In the genomic region with DNA sequence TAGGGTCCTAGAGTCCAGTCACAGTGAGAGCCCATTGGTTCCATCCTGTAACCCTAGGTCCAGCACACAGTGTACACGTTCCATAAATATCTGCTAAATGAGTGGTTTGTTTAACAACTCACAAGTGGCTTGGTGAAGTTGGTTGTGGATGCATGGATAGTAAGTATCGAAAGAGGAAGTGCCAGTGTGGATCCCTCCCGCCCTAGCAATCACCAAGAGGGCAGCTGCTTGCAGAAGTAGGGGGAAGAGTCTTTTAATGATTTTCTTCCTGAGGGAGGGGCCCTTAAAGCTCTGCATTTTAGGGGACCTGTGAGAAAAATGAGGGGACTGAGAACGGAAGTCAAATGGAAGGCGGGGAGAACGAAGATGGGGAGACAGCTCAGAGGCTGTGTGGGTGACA, we compare ENCODE assay signal across 7 mouse cellular contexts. TPM values are rescaled to one million over a fixed set of nuclear protein-coding genes. Genes with fewer than 3 reads are reported as not detected.
A peak's percentile ranks its signal among the peaks of the same experiment; 100 is the strongest.
DNase-seq lines count a peak whose midpoint lies in the region; ATAC-seq lines count a peak whose summit lies in the region.

No protein-coding gene starts in this region.

- no peaks in the 10 kb centered on the region for H3K36me3 ChIP-seq in lung, embryonic 16.5 days (ENCODE audit: control insufficient read depth, insufficient read depth, low read length)
- H3K36me3 ChIP-seq in hindbrain, embryonic 10.5 days, result no peaks in the 10 kb centered on the region
- peaks cover 3% of the 10 kb centered on the region; the same call in 1 of the 2 replicates for H3K36me3 ChIP-seq in limb, embryonic 15.5 days
- H3K36me3 ChIP-seq in neural tube, embryonic 13.5 days, result no peaks in the 10 kb centered on the region

- DNase-seq in lung, postnatal 10 days, result no peak
- DNase-seq in hindbrain, embryonic 10.5 days (ENCODE audit: low spot score), result no peak
- no peak for DNase-seq in ovary, postnatal 36 days (ENCODE audit: low spot score)
- no peak for DNase-seq in spleen, postnatal 4 days (ENCODE audit: low spot score in 2 of 2)

- H3K9me3 ChIP-seq in lung, embryonic 16.5 days (ENCODE audit: control insufficient read depth, low read length), result no peaks in the 10 kb centered on the region
- H3K9me3 ChIP-seq in hindbrain, embryonic 10.5 days, result no peaks in the 10 kb centered on the region
- no peaks in the 10 kb centered on the region for H3K9me3 ChIP-seq in limb, embryonic 15.5 days
- H3K9me3 ChIP-seq in neural tube, embryonic 13.5 days, result no peaks in the 10 kb centered on the region

- no peak overlapping the region for H3K4me3 ChIP-seq in lung, embryonic 16.5 days (ENCODE audit: low read length)
- H3K4me3 ChIP-seq in hindbrain, embryonic 10.5 days, result peak overlapping the region; percentile 72; the same call in 1 of the 2 replicates
- no peak overlapping the region for H3K4me3 ChIP-seq in limb, embryonic 15.5 days
- H3K4me3 ChIP-seq in neural tube, embryonic 13.5 days, result peak overlapping the region; percentile 64; the same call in 1 of the 2 replicates

- no peak overlapping the region for H3K27ac ChIP-seq in lung, embryonic 16.5 days (ENCODE audit: low read length)
- H3K27ac ChIP-seq in hindbrain, embryonic 10.5 days, result no peak overlapping the region
- no peak overlapping the region for H3K27ac ChIP-seq in limb, embryonic 15.5 days
- no peak overlapping the region for H3K27ac ChIP-seq in neural tube, embryonic 13.5 days (replicated peaks)

- H3K9ac ChIP-seq in lung, embryonic 16.5 days (ENCODE audit: low read length), result no peak overlapping the region
- no peak overlapping the region for H3K9ac ChIP-seq in limb, embryonic 15.5 days
- peak overlapping the region; percentile 74; the same call in 1 of the 2 replicates for H3K9ac ChIP-seq in neural tube, embryonic 13.5 days

- WGBS in lung, embryonic 16.5 days, result 43% methylated on average over 6 of the region's 6 CpGs
- 63% methylated on average over 6 of the region's 6 CpGs for WGBS in hindbrain, embryonic 10.5 days
- WGBS in limb, embryonic 15.5 days, result 56% methylated on average over 6 of the region's 6 CpGs
- WGBS in neural tube, embryonic 13.5 days, result 53% methylated on average over 6 of the region's 6 CpGs

- no peaks in the 10 kb centered on the region for H3K27me3 ChIP-seq in lung, embryonic 16.5 days (ENCODE audit: control insufficient read depth, insufficient read depth, low read depth, low read length)
- peaks cover 32% of the 10 kb centered on the region for H3K27me3 ChIP-seq in hindbrain, embryonic 10.5 days (ENCODE audit: insufficient read depth, poor library complexity, severe bottlenecking)
- H3K27me3 ChIP-seq in limb, embryonic 15.5 days, result no peaks in the 10 kb centered on the region
- peaks cover 16% of the 10 kb centered on the region for H3K27me3 ChIP-seq in neural tube, embryonic 13.5 days

- H3K4me1 ChIP-seq in lung, embryonic 16.5 days (replicated peaks; ENCODE audit: control insufficient read depth, insufficient read depth, low read length), result peaks cover 24% of the 10 kb centered on the region
- peaks cover 25% of the 10 kb centered on the region for H3K4me1 ChIP-seq in hindbrain, embryonic 10.5 days (replicated peaks)
- H3K4me1 ChIP-seq in limb, embryonic 15.5 days, result peaks cover 19% of the 10 kb centered on the region
- H3K4me1 ChIP-seq in neural tube, embryonic 13.5 days (replicated peaks), result peaks cover 27% of the 10 kb centered on the region

- no peak for ATAC-seq in lung, embryonic 16.5 days (ENCODE audit: low read depth)
- ATAC-seq in limb, embryonic 15.5 days (ENCODE audit: insufficient number of reproducible peaks, low FRiP score, low TSS enrichment, low read depth), result no peak
- no peak for ATAC-seq in neural tube, embryonic 13.5 days (ENCODE audit: low read depth)

- peak overlapping the region; percentile 79; the same call in 1 of the 2 replicates for H3K4me2 ChIP-seq in lung, embryonic 16.5 days (ENCODE audit: low read depth, low read length)
- H3K4me2 ChIP-seq in limb, embryonic 15.5 days, result peak overlapping the region; percentile 93; the same call in 1 of the 2 replicates
- peak overlapping the region; percentile 79 for H3K4me2 ChIP-seq in neural tube, embryonic 13.5 days

RNA-seq across cellular contexts. Expression of a gene that starts 1.4 kb away (rescaled TPM):
- polyA plus RNA-seq in lung, embryonic 16.5 days (2015; fragmentation: Nextera tagmentation; extraction: Ambion mirVana), result 8.8 and 9.3 TPM in 2 replicates
- polyA plus RNA-seq in hindbrain, embryonic 10.5 days (2016; fragmentation: Nextera tagmentation; extraction: Ambion mirVana), result 8.4 and 14.4 TPM in 2 replicates
- polyA plus RNA-seq in limb, embryonic 15.5 days (2015; fragmentation: Nextera tagmentation; extraction: Ambion mirVana), result 14.0 and 15.2 TPM in 2 replicates
- 101 and 130 TPM in 2 replicates for polyA plus RNA-seq in neural tube, embryonic 13.5 days (2015; fragmentation: Nextera tagmentation; extraction: Ambion mirVana)

RNA-seq across cellular contexts. Expression of a gene that starts 3.1 kb away (rescaled TPM):
- polyA plus RNA-seq in lung, embryonic 16.5 days (2015; fragmentation: Nextera tagmentation; extraction: Ambion mirVana), result 15.5 and 16.1 TPM in 2 replicates
- polyA plus RNA-seq in hindbrain, embryonic 10.5 days (2016; fragmentation: Nextera tagmentation; extraction: Ambion mirVana), result 27.2 and 28.1 TPM in 2 replicates
- polyA plus RNA-seq in limb, embryonic 15.5 days (2015; fragmentation: Nextera tagmentation; extraction: Ambion mirVana), result 13.2 and 17.6 TPM in 2 replicates
- 17.1 and 17.9 TPM in 2 replicates for polyA plus RNA-seq in neural tube, embryonic 13.5 days (2015; fragmentation: Nextera tagmentation; extraction: Ambion mirVana)

RNA-seq across cellular contexts. Expression of a gene that starts 22.7 kb away (rescaled TPM):
- polyA plus RNA-seq in lung, embryonic 16.5 days (2015; fragmentation: Nextera tagmentation; extraction: Ambion mirVana), result 161 and 180 TPM in 2 replicates
- 314 and 329 TPM in 2 replicates for polyA plus RNA-seq in hindbrain, embryonic 10.5 days (2016; fragmentation: Nextera tagmentation; extraction: Ambion mirVana)
- polyA plus RNA-seq in limb, embryonic 15.5 days (2015; fragmentation: Nextera tagmentation; extraction: Ambion mirVana), result 184 and 205 TPM in 2 replicates
- polyA plus RNA-seq in neural tube, embryonic 13.5 days (2015; fragmentation: Nextera tagmentation; extraction: Ambion mirVana), result 245 and 256 TPM in 2 replicates

RNA-seq across cellular contexts. Expression of a gene that starts 34.1 kb away (rescaled TPM):
- polyA plus RNA-seq in lung, embryonic 16.5 days (2015; fragmentation: Nextera tagmentation; extraction: Ambion mirVana), result 1.8 and 2.3 TPM in 2 replicates
- polyA plus RNA-seq in hindbrain, embryonic 10.5 days (2016; fragmentation: Nextera tagmentation; extraction: Ambion mirVana), result 4.1 and 4.7 TPM in 2 replicates
- polyA plus RNA-seq in limb, embryonic 15.5 days (2015; fragmentation: Nextera tagmentation; extraction: Ambion mirVana), result 0.94 and 1.1 TPM in 2 replicates
- 2.8 and 3.2 TPM in 2 replicates for polyA plus RNA-seq in neural tube, embryonic 13.5 days (2015; fragmentation: Nextera tagmentation; extraction: Ambion mirVana)

Comparison
In these comparisons a context has a peak if more than half of its experiments do, and no peak if none do; other contexts are left out.
1. H3K4me3 ChIP-seq: peak in hindbrain, embryonic 10.5 days (single experiment) and neural tube, embryonic 13.5 days (single experiment); none in lung, embryonic 16.5 days (single experiment) and limb, embryonic 15.5 days (single experiment).
2. Peak in every context shown above with its lines, with median percentiles within 50 percentile points of each other: H3K4me2 ChIP-seq.